Mouse (Mus musculus) spleen, adult 12 weeks (tissue): ENCODE results near the gene Setdb2.
"Not testable (repeated sequence)": the region's sequence is repeated elsewhere in the genome, so short reads cannot be mapped to it uniquely, and the experiment has no call there.

ENCODE experiments used
- DNase-seq: peaks from one replicate; pipeline ENCODE4 v3.0.0; 2022; ENCODE audit warnings: low spot score

Setdb2 gene

GRCm38 (mm10) chr14:59440558-59441471 lies at the start of gene Setdb2, which contains the start of gene Cab39l:
TSS of gene Setdb2 (minus strand) at chr14:59440884.
TSS of gene Cab39l (plus strand) at chr14:59440972.
- DNase-seq: peak; percentile 93

- no peak for DNase-seq
Measured at GRCm38 (mm10) chr14:59485247-59485810, 44.6 kb upstream of the Setdb2 start.

DNA sequence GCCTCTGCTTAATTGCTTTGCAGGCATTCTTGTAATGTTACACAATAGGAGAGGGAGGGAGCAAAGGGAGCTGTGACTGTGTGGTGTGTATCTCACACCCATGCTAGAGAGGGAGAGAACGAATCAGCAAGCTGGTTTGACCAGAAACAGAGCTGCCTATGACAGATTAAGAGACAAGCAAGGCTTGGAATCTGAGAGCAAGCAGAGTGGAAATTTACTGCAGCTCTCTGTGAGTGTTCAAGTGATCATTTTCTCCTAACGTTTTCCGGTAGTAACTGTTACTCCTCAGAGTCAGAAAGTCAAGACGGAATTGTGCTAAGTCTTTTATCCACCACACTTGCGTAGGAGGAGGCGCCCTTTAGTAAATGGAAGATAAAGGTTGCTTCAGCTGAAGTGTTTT lies 38.0 kb upstream of the Setdb2 start:
- DNase-seq: no peak

GRCm38 (mm10) chr14:59470781-59471180 lies 30.1 kb upstream of the Setdb2 start:
- DNase-seq: no peak

DNA sequence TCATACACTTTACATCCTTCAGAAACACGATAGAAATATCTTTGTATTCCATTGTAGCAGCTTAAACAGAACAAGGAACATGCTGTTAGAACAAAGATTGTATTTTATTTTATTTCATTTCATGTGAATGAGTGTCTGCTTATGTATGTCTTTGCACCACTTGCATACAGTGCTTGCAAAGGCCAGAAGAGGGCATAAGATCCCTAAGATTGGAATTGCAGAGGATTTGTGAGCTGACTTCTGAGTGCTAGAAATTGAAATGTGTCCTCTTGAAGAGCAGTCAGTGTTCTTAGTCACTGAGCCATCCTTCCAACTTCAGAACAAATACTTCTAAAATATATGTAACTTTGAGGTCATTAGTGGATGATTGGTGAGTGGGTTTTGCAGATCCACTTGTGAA lies 27.1 kb upstream of the Setdb2 start:
- no peak for DNase-seq

DNA sequence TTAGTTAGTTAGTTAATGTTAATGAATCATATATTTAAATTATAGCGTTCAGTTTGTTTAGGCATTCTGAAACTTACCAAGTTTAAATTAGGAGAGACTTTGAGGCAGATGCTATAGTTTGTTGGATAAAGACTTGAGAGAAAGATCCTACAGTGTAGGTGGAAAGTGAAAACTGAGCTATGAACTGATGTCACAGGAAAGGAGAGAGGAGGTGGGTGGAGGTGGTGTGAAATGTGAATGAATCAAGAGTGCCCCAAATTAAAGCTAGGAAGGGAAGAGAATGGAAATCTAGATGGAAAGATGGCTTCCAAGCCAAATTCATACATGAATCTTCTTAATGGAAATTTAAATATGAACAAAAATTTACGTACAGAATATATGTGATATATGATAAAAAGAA lies 25.8 kb upstream of the Setdb2 start:
- no peak for DNase-seq

- DNase-seq: no peak
Measured at GRCm38 (mm10) chr14:59447981-59448380, 7.3 kb upstream of the Setdb2 start.

DNA sequence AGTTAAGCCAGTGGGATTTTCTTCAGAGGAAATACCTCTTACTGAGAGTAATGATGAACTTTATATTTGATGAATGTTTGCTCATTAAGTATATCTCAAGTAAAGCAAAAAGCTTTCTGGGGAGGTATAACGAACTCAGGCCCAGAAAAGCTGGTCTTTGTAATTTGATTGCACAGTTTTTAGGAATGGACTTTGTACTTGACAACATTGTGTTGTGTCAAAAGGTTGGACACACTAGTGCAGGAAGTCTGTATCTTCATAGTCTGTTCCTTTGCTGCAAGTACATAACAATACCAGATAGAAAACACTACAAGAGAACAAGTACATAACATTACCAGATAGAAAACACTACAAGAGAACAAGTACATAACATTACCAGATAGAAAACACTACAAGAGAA lies 4.7 kb upstream of the Setdb2 start:
- DNase-seq: no peak

DNA sequence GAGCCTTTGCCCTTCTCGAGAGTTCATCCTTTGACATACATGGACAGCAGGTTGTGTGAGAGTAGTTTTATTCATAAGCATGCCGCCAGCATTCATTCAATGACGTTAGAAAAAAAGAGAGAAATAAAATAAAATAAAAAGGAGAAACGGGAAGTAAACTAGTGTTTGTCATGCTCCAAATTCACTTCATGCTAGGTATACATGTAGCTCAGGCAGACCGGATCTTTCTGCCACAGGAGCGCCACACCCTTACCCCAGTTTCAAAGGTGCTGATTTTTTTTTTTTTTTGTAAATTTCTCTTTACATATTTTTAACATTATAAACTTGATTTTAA lies 755 bp upstream of the Setdb2 start:
- DNase-seq: no peak

- DNase-seq: no peak
Measured at GRCm38 (mm10) chr14:59440039-59440438, 645 bp downstream of the Setdb2 start.

DNA sequence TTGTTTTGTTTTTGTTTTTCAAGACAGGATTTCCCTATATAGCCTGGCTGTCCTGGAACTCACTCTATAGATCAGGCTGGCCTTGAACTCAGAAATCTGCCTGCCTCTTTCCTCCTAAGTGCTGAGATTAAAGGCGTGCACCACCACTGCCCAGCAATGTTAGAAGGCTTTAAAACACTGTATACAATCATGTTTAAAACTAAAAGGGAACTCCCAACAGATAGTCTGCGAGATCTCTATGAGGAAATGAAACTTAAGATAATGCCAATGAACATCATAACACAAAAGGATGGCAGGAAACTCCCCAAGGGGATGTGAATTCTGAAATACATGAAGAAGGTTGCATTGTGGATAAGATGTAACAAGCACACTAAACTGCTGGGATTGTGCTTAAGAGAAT lies 2.2 kb downstream of the Setdb2 start:
- DNase-seq: no peak

DNA sequence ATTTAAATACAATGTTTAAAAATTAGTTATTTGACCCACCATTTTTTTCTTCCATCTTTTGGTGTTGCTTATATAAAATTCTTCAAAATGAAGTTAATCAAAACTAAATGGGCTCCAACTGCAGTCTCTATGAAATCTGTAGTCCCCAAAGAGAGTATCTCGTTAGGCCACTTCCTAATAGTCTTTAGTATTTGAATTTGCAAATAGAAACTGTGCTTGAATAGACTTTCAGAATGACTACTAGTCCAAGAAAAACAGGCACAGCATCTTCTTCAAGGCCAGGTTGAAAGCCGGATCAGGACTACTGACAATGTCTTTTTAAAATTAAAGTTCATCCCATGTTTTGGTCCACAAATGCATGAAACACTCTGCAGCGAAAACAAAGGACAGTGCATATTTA lies 3.3 kb downstream of the Setdb2 start:
- no peak for DNase-seq

DNA sequence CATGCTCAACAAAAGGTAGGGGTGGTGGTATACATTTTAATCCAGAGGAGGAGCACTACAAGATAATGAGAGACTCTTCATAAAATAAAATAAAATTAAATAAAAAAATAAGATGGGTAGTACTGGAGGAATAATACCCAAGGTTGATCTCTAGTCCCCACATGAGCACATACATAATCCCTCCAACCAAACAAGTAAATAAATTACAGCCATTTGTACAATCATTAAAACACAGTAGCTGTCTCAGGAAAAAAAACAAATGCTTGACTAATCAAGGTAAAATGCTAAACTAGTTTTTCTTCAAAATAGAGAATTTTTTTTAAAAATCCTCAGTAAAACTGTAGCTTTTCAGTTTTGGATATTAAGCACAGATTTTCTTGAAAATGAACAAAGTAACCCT lies 5.5 kb downstream of the Setdb2 start:
- DNase-seq: no peak

GRCm38 (mm10) chr14:59433902-59434301 lies 6.8 kb downstream of the Setdb2 start:
- no peak for DNase-seq

DNA sequence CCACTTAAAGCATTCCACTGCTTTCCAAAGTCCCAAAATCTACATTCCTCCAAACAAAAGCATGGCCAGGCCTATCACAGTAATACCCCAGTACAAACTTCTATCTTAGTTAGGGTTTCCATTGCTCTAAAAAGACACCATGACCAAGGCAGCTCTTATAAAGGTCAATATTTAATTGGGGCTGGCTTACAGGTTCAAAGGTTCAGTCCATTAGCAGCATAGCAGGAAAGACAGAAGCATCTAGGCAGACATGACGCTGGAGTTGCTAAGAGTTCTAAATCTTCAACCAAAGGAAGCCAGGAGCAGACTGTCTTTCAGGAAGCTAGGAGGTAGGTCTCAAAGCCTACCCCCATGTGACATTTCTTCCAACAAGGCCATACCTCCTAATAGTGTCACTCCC lies 10.1 kb downstream of the Setdb2 start:
- no peak for DNase-seq

- DNase-seq: no peak
Measured at GRCm38 (mm10) chr14:59422912-59423663, 17.6 kb downstream of the Setdb2 start.

- no peak for DNase-seq
Measured at GRCm38 (mm10) chr14:59418171-59418570, 22.5 kb downstream of the Setdb2 start.

- DNase-seq: not testable (repeated sequence)
Measured at GRCm38 (mm10) chr14:59414979-59415378, 25.7 kb downstream of the Setdb2 start.

DNA sequence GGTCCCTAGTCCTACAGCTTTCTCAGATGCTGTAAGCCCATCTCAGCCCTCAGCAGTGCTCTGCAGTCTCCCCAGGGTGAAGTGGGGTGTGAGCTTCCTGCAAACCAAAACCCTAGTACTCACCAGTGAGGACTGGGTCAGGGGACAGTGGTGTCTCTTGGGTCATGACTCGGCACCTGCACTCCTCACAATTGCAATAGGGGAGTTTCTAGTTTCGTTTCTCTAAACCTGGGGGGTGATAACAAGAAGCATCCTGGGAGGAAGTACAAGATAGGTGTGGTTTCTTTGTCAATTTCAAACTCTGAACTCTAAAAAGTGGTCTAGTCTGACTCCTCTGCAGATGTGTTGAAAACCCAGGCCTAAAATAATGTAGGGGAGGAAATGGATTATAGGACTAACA lies 43.7 kb downstream of the Setdb2 start:
- peak; percentile 21 for DNase-seq

GRCm38 (mm10) chr14:59395281-59395680 lies 45.4 kb downstream of the Setdb2 start, which contains the start of gene Phf11c:
TSS of gene Phf11c (minus strand) at chr14:59395381.
- no peak for DNase-seq

- not testable (repeated sequence) for DNase-seq
Measured at GRCm38 (mm10) chr14:59390181-59390580, 50.5 kb downstream of the Setdb2 start.

- DNase-seq: no peak
Measured at GRCm38 (mm10) chr14:59389532-59389931, 51.2 kb downstream of the Setdb2 start.
